Mouse (Mus musculus) kidney, adult 11 months (tissue): ENCODE measurements around the gene Tnxb.

Experiments used
- DNase-seq: peaks from one replicate; pipeline ENCODE4 v3.0.0; 2022

The Tnxb gene

DNA sequence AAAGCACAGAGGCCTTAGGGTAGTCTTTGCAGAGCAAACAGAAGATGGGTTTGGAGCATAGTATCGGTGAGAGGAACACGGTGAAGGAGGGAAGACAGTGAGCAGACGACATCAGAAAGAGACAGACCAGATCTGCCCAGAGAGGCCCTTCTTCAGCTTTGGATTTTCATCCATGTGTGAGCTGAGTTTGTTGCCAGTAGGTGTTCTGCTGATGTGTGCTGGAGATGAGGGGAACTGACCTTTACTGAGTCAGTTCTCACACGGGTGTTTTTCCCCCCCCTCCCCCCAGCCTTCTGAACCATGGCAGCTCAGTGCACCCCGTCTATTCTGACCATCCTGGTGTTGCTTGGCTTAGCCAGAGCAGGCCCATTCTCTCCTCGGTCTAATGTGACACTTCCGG lies at the start of gene Tnxb:
Gene Tnxb (plus strand): TSS at position 301 of the 400 bp plus-strand sequence.
- no peak for DNase-seq

- no peak for DNase-seq
These were observed 49.3 kb upstream of the Tnxb start for GRCm38 (mm10) chr17:34621006-34621405.

- no peak for DNase-seq
These were observed 47.2 kb upstream of the Tnxb start for GRCm38 (mm10) chr17:34623161-34623560.

DNA sequence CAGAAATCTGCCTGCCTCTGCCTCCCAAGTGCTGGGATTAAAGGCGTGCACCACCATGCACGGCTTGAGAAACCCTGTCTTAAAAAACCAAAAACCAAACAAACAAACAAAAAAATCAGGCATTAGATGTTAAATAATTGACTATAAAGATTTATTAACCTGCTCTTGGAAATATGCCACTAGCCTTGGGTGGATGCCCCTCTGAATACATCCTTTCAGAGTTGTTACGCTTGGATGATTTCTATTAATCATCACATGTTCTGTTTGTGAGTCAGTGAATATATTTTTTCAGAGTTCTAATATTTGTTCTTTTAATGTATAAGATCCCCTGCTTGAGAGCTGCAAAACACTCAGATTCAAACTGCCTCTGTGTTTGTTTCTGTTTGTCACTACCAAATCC lies 45.4 kb upstream of the Tnxb start:
- no peak for DNase-seq

GRCm38 (mm10) chr17:34626062-34626772 lies 44.1 kb upstream of the Tnxb start:
- DNase-seq: peak; percentile 44

DNA sequence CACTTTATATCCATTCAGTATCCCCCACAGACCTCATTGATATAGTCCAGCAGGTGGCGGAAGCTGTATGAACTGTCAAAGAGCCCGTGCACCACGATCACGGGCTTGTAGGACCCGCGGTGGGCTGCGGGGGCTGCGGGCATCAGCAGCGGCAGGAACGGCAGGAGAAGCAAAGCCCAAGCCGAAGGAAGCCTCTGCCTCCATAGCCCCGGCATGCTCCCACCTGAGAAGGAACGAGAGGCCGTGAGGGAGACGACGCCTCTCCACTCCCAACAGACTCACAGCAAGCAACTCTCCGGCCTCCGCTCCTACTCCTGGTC lies 43.6 kb upstream of the Tnxb start:
- peak; percentile 39 for DNase-seq

DNA sequence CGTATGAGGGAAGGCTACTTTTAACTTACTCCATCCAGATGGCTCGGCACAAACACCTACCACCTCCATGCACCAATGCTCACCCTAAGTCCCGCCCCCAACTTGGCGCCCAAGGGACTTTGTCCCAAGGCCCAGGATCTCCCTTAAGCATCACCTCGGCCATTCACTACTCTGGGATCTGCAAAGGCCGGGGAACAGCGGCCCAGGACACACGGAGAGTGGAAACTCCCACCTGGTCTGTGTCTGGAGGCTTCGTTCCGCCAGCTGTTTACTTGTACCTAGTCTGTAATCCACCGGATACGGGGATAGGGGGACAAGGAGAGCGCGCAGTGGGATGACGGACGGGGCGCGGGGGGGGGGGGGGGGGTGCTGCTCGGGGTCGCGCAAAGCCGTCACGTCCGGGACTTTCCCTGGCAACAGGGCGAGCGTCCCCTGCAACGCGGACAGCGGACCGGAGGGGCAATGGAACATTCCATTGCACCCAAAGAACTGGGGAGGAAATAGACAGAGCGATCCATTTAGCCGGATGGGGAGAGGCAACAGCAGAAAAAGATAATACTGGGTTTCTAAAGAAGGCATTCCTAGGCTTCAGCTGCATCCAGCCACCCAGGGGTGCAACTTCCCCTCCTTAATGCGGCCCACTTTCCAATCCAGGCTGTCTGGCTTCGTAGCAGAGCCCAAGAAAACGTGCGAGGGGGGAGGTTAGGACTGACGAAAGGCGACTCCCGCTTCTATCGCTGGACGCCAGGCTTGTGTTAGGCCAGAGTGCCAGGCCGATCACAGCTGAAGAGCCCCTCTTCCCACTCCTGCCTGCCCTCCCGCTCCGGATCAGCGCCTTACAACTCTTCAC lies 43.0 kb upstream of the Tnxb start:
- DNase-seq: peak; percentile 91

DNA sequence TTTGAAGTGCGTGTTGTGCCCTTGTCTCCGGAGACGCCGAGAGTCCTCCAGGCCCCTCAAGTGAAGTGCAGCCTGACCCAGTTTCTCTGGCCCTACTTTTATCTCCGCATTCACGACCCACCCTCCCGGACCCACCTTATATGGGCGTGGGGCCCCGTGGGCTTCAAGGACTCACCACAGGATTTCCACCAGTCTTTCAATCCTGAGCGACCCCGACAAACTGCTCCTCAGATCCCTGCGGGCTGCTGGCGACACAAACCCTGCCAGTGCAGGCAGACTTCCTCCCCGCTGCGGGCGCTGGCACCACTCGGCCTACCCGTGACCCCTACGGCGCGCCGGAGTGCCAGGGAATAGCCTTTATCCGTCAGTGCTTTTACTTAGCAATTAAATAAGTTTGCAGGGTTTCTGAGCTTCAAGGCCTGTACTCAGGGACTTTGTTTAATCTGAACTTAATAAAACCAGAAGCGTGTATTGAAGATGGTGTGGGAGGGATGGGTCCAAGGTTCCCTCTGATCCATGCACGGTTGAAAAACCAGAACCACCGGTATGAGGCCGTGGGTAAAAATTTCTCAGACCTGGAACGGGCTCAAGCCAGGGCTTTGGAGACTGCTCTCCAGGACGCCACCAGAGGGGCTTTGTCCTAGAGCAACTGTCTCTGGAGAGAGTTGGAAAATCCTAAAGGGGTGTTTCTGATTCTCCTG lies 42.2 kb upstream of the Tnxb start, which contains the start of gene Ppt2:
Gene Ppt2 (minus strand): TSS at position 568 of the 701 bp plus-strand sequence.
- DNase-seq: peak; percentile 70

DNA sequence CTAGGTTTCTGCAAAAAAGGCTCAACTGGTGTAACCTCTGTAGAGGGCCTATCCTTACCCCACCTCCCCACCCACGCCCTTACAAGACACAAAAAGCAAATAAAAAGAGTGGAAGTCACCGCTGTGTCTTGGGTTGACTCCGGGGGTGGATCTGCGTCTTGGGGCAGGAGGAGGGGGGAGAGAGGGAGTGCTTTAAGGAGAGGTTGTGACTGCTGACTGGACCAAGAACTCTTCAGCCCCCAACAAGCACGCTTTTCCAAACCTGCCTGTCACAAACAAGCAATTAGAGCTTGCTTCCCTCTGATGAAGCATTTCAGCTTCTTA lies 41.7 kb upstream of the Tnxb start:
- DNase-seq: no peak

DNA sequence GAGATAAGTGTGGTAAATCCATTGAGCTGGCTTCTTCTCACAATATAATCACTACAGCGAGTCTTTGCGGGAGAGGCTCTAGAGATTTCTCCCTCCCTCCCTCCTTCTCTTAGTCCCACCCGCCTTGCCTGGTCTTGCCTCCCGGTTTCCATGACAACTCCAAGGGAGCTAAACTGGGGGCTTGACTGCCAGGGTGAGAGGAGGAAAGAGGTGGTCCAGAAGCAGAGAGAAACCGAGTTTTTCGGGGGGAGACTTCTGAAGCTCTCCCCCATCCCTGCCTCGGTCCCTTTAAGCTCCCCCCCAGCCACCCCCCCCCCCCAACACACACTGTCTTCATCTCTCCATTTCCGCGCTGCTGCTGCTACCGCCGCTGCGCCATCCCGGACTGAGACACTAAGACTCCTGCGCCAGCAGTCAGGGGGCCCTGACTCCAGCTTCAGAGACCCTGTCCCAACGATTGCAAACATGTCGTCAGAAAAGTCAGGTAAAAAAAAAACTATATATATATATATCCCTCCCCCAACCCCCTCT lies 41.0 kb upstream of the Tnxb start, which contains the start of gene Prrt1:
Gene Prrt1 (plus strand): TSS at position 313 of the 531 bp plus-strand sequence.
- no peak for DNase-seq

GRCm38 (mm10) chr17:34629796-34630603 lies 40.3 kb upstream of the Tnxb start:
- DNase-seq: no peak

GRCm38 (mm10) chr17:34630761-34631301 lies 39.5 kb upstream of the Tnxb start:
- no peak for DNase-seq

DNA sequence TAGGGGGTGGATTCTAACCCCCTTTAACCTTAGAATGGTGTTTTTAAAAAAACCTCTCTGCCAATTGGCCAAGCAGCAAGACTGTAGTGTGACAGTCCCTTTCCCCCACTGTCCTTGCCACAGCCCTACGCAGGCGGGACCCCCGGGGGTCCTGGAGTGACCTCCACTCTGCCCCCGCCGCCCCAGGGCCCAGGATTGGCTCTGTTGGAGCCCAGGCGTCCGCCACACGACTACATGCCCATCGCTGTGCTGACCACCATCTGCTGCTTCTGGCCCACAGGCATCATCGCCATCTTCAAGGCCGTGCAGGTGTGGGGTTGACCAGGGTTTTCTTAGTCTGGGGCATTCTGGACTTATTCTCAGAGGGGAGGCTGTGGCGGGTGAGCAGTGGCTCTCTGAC lies 38.7 kb upstream of the Tnxb start:
- no peak for DNase-seq

- peak; percentile 87 for DNase-seq
These were observed 38.1 kb upstream of the Tnxb start for GRCm38 (mm10) chr17:34632261-34632691.

DNA sequence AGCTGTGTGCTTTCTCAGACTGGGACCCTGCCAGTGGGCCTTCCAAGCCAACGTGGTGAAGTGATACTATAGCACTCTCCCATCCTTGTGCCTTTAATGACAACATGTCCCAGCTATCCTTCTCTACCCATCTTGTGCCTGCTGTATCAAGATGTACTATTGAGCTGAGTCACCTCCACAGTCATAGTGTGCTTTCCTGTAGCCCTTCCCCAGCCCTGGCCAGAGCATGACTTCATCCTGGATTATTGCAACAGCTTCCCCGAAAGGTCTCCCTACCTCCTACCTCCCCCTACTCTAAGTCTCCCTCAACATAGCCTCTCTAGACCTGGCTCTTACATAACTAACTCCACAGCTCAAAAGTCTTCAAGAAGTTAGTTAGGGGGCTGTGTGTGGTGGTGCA lies 34.7 kb upstream of the Tnxb start:
- DNase-seq: no peak

DNA sequence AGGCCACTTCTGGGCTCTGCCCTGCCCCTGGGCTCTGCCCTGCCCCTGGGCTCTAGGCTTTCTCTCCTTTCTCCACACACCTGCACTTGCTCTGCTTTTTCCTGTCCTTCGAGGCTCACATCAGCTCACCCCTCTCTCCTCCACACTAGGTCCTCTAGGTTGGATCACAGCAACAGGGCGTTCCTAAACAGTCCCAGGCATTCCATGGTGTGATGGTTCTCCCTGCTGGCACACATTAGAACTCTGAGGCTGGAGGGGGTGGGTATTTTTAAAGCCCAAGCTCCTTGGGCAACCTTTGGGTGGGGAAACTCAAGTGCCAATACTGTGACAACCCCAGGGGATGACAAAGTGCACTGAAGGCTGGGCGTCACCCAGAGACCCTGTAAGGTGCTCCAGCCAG lies 32.9 kb upstream of the Tnxb start:
- DNase-seq: no peak

DNA sequence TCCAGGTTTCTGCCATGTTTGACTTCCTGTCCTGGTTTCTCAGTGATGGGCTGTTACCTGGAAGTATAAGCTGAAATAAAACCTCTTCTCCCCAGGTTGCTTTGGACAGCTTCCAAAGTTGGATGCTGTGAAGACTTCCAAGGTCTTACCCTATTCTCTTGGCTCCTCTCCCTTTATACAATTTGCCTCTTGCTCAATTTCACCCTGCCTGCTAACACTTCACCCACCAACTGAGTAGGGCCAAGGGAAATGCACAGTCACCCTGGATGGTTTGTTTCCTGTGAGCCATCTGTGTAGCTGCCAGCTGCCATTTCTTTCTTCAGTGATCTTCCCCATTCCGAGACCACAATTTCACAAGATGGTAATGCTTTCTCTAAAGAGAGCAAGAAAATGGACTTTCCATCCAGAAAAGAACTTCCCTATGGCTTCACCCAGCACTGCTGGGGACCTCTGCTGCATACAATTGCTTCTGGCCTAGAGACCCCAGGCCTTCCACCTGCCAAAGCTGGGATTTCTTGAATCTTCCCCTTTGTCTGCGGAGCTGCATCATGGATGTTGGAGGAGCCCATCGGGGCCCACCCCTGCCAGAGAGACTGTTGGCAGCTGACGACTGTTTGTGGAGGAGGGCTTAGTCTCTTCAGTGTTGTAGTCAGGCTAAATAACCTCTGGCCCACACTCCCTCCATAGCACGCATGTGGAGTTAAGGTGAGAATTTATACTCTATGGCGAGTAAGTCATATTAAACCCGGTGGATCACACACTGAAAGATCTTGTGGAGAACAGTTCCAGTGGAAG lies 30.7 kb upstream of the Tnxb start:
- no peak for DNase-seq

- DNase-seq: no peak
These were observed 29.3 kb upstream of the Tnxb start for GRCm38 (mm10) chr17:34640778-34641601.

DNA sequence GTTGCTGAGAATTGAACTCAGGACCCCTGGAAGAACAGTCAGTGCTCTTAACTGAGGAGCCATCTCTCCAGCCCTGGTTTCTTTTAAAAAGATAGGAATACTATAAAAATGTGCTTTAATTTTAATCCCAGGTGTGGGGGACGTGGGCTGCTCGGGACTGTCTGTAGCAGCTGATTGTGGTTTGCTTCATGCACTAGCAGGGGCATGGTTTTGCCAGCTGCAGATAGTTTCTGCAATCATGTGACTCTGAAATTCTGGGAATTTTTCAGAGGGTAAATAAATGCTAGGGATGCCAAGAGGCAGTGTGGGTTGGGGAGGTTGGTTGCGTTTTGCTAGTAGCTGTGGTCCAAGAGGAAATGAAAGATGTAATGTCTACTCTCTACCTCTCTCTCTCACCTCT lies 28.4 kb upstream of the Tnxb start:
- DNase-seq: no peak

GRCm38 (mm10) chr17:34643379-34643778 lies 27.0 kb upstream of the Tnxb start:
- no peak for DNase-seq

DNA sequence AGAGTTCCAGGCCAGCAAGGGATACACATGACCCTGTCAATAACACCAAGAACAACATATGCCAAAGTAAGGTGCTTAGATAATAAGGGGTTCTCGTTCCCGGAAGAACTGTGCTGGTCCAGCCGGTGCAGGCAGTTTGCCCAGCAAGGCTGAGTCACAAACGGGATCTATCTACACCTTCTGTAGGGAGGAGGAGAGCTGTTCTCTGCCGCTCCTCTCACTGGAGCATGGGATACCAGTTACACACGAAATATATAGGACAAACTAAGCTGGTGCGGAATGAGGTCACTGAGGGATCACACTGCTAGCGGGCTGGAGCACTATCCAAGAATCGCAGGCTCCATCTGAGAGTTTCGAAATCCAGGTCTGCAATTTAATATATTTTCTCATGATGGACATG lies 26.4 kb upstream of the Tnxb start:
- no peak for DNase-seq
